Mouse (Mus musculus) 3134 (cell line): ENCODE measurements around the gene Actl6b.
A peak's percentile ranks its signal among the peaks of the same experiment; 100 is the strongest.

Experiments
- DNase-seq: peaks from one replicate; pipeline ENCODE4 v3.0.0-alpha.2; 2011; ENCODE audit warnings: low spot score; ENCODE audit not compliant: insufficient read length; ENCODE audit errors: extremely low read depth

Gene Actl6b

GRCm38 (mm10) chr5:137553411-137553837 is at the start of gene Actl6b:
Actl6b (plus strand) TSS chr5:137553517.
- DNase-seq: no peak

- DNase-seq: no peak
Measured at GRCm38 (mm10) chr5:137504041-137504440, 49.3 kb upstream of the Actl6b start.

- peak; percentile 68 for DNase-seq
Measured at GRCm38 (mm10) chr5:137510014-137510501, 43.3 kb upstream of the Actl6b start.

GRCm38 (mm10) chr5:137510573-137511390 is 42.5 kb upstream of the Actl6b start:
- DNase-seq: no peak

- no peak for DNase-seq
Measured at GRCm38 (mm10) chr5:137511706-137512105, 41.6 kb upstream of the Actl6b start.

GRCm38 (mm10) chr5:137512847-137513794 is 40.2 kb upstream of the Actl6b start:
- DNase-seq: no peak

- DNase-seq: no peak
Measured at GRCm38 (mm10) chr5:137513951-137514721, 39.2 kb upstream of the Actl6b start.

GRCm38 (mm10) chr5:137514811-137515210 is 38.5 kb upstream of the Actl6b start:
- no peak for DNase-seq

GRCm38 (mm10) chr5:137518436-137518835 is 34.9 kb upstream of the Actl6b start, which contains the start of gene Gigyf1:
Gigyf1 (plus strand) TSS chr5:137518548.
- DNase-seq: no peak

- no peak for DNase-seq
Measured at GRCm38 (mm10) chr5:137519691-137520550, 33.4 kb upstream of the Actl6b start.

- no peak for DNase-seq
Measured at GRCm38 (mm10) chr5:137521861-137522260, 31.5 kb upstream of the Actl6b start.

- no peak for DNase-seq
Measured at GRCm38 (mm10) chr5:137522711-137523110, 30.6 kb upstream of the Actl6b start.

- no peak for DNase-seq
Measured at GRCm38 (mm10) chr5:137523396-137524250, 29.7 kb upstream of the Actl6b start.

GRCm38 (mm10) chr5:137524251-137524515 is 29.1 kb upstream of the Actl6b start:
- no peak for DNase-seq

GRCm38 (mm10) chr5:137524671-137525070 is 28.6 kb upstream of the Actl6b start:
- DNase-seq: no peak

GRCm38 (mm10) chr5:137525511-137525910 is 27.8 kb upstream of the Actl6b start:
- DNase-seq: no peak

- no peak for DNase-seq
Measured at GRCm38 (mm10) chr5:137526192-137526936, 27.0 kb upstream of the Actl6b start.

GRCm38 (mm10) chr5:137527413-137527812 is 25.9 kb upstream of the Actl6b start:
- no peak for DNase-seq
